Mouse (Mus musculus) neural tube, embryonic 13.5 days (tissue): ENCODE data around the gene Mccc2. TPM values are rescaled to one million over a fixed set of nuclear protein-coding genes. Genes with fewer than 3 reads are reported as not detected.
A peak's percentile ranks its signal among the peaks of the same experiment; 100 is the strongest.

Source experiments
- ATAC-seq: fragments of 200-750 bp; cut with Nextera tagmentation; 2 replicates; pipeline ENCODE4 v1.8.0; 2017; ENCODE audit warnings: low read depth, mild to moderate bottlenecking, moderate TSS enrichment, moderate library complexity
- H3K27ac ChIP-seq: fragments of 300-500 bp; sonication (generic); replicated peaks from 2 replicates; pipeline ENCODE4 v1.5.1; 2015; ENCODE audit warnings: moderate library complexity, mild to moderate bottlenecking, inconsistent platforms
- H3K27me3 ChIP-seq: fragments of 300-500 bp; sonication (generic); 2 replicates; pipeline ENCODE4 v1.6.1; 2015; ENCODE audit warnings: mild to moderate bottlenecking, inconsistent platforms
- H3K36me3 ChIP-seq: fragments of 300-500 bp; sonication (generic); 2 replicates; pipeline ENCODE4 v1.6.1; 2015; ENCODE audit warnings: mild to moderate bottlenecking, inconsistent platforms
- H3K4me1 ChIP-seq: fragments of 300-500 bp; sonication (generic); replicated peaks from 2 replicates; pipeline ENCODE4 v1.6.1; 2015; ENCODE audit warnings: inconsistent platforms
- H3K4me2 ChIP-seq: fragments of 300-500 bp; sonication (generic); 2 replicates; pipeline ENCODE4 v1.6.1; 2015; ENCODE audit warnings: inconsistent platforms, mild to moderate bottlenecking, moderate library complexity
- H3K4me3 ChIP-seq: fragments of 300-500 bp; sonication (generic); 2 replicates; pipeline ENCODE4 v1.5.1; 2015; ENCODE audit warnings: mild to moderate bottlenecking, inconsistent platforms
- H3K9ac ChIP-seq: fragments of 300-500 bp; sonication (generic); 2 replicates; pipeline ENCODE4 v1.6.1; 2015; ENCODE audit warnings: moderate library complexity, mild to moderate bottlenecking, inconsistent platforms
- H3K9me3 ChIP-seq: fragments of 300-500 bp; sonication (generic); 2 replicates; pipeline ENCODE4 v1.6.1; 2016; ENCODE audit warnings: inconsistent platforms
- WGBS: fragments of 180-500 bp; shearing (Covaris S2); methylation state at CpG from one replicate; pipeline ENCODE4 v1.1.7; 2015; 5-methylcytosine and 5-hydroxymethylcytosine counted together
- polyA plus RNA-seq: library from polyadenylated mRNA; unstranded; fragments of >200 nt; fragmentation: Nextera tagmentation; extraction: Ambion mirVana; gene quantifications from 2 replicates; pipeline ENCODE4 v1.2.1, GENCODE M21; 2015

The Mccc2 gene
- polyA plus RNA-seq, 1 experiment from 2014 or later, result 33.1 TPM

DNA sequence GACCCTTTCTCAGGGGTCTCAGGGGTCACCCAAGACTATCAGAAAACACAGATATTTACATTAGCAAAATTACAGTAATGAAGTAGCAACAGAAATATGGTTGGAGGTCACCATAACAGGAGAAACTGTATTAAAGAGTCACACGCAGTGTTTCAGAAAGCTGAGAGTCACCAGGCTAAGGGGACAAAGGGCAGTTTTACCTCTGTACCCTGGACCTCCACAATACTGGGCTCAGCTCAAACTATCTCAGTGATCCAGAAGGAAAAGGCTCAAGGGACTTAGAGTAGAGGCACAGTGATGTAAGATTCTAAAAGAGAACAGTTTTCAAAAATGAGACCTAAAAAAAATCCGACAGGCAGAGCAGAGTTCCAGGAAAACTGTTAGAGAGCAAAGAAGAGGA, 36.0 kb downstream of the Mccc2 start:
- WGBS, result 68% methylated on average over 2 of the region's 2 CpGs
- H3K4me2 ChIP-seq, result no peak overlapping the region

DNA sequence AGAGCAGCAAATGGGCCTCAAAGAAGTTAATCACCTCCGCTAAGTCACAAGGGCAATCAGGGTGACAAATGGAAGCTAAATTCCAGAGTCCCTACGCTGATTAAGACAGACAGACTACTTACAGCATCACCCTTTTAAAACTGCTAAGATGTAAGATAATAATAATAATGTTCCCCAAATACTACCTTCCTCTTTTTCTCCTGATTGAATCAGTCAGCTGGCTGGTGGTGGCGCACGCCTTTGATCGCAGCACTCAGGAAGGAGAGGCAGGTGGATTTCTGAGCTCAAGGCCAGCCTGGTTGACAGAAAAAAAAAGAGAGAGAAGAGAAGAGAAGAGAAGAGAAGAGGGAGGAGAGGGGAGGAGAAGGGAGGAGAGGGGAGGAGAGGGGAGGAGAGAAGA, 45.4 kb downstream of the Mccc2 start:
- WGBS, result 82% methylated on average over 5 of the region's 5 CpGs
- no peak for ATAC-seq
- H3K9ac ChIP-seq, result no peak overlapping the region

More for the DNA sequence above, 36.0 kb downstream of the Mccc2 start:
- no peaks in the 10 kb centered on the region for H3K9me3 ChIP-seq
- no peak overlapping the region for H3K27ac ChIP-seq
- no peak overlapping the region for H3K9ac ChIP-seq
- H3K4me1 ChIP-seq, result no peaks in the 10 kb centered on the region
- no peak for ATAC-seq
- H3K4me3 ChIP-seq, result no peak overlapping the region
- H3K36me3 ChIP-seq, result peaks cover 12% of the 10 kb centered on the region
- H3K27me3 ChIP-seq, result no peaks in the 10 kb centered on the region

DNA sequence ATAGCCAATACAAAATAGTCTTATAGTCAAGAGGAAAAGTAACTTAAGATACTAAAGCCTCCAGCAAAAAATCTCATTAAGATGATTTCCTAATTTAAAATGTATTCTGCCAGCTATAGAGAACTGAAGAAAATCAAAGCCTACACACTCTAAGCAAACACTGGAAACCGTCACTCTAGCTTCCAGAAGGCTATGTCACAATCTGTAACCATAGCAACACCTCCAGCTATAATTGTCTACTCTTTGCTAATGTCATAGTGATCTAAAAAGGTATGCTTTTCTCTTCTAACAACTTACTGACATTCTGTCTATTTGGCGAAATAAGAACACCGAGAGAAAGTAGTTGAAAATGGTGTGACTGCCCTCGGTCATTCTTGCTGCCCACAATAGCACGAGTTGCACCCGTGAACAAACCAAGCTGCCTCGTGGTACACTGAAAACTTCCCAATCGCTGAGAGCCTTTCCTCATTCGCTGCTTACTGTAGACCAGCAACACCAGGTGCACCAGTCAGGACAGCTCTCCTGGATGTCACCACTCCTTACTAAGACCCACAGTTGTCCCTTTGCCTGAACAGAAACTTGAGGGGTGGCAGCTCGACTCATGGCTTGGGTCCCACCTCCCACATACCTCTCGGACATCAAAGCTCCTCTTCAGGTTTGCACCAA, 48.3 kb downstream of the Mccc2 start:
- Histone ChIP-seq H3K36me3 (peaks cover 17% of the 10 kb centered on the region; the same call in 1 of the 2 replicates), H3K9ac (no peak overlapping the region), H3K9me3 (no peaks in the 10 kb centered on the region), H3K4me1 (peaks cover 11% of the 10 kb centered on the region; the same call in 1 of the 2 replicates), H3K4me3 (no peak overlapping the region), H3K4me2 (no peak overlapping the region), H3K27me3 (no peaks in the 10 kb centered on the region), H3K27ac (no peak overlapping the region)
- ATAC-seq, result no peak
- 85% methylated on average over 11 of the region's 11 CpGs for WGBS

More for the DNA sequence above, 45.4 kb downstream of the Mccc2 start:
- no peak overlapping the region for H3K4me3 ChIP-seq
- no peaks in the 10 kb centered on the region for H3K4me1 ChIP-seq
- no peaks in the 10 kb centered on the region for H3K9me3 ChIP-seq
- H3K27me3 ChIP-seq, result no peaks in the 10 kb centered on the region
- no peak overlapping the region for H3K4me2 ChIP-seq
- H3K36me3 ChIP-seq, result peaks cover 20% of the 10 kb centered on the region
- H3K27ac ChIP-seq, result no peak overlapping the region

DNA sequence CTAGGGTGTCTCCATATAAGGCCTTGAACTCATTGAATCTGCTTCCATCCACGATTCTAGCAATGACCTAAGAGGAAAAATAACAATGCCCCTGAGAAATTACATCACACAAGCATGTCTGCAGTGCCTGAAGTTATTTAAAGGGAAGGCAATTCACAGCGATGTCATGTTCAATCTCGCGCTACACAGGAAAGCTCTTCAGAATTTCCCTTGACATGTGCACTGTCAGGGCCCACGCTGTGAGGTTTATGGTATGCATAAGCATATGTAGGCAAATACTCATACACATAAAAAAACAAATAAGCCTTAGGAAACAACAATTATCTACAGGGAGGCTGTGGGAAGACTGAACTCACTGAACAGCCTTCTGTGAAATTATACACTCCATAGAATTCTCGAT, 51.6 kb downstream of the Mccc2 start:
- Histone ChIP-seq H3K36me3 (peaks cover 10% of the 10 kb centered on the region; the same call in 1 of the 2 replicates), H3K4me3 (no peak overlapping the region), H3K27me3 (no peaks in the 10 kb centered on the region), H3K4me1 (peaks cover 11% of the 10 kb centered on the region; the same call in 1 of the 2 replicates), H3K9me3 (no peaks in the 10 kb centered on the region), H3K9ac (no peak overlapping the region), H3K27ac (peak overlapping the region; percentile 78), H3K4me2 (no peak overlapping the region)
- 61% methylated on average over 6 of the region's 6 CpGs for WGBS
- ATAC-seq, result peak; percentile 85

DNA sequence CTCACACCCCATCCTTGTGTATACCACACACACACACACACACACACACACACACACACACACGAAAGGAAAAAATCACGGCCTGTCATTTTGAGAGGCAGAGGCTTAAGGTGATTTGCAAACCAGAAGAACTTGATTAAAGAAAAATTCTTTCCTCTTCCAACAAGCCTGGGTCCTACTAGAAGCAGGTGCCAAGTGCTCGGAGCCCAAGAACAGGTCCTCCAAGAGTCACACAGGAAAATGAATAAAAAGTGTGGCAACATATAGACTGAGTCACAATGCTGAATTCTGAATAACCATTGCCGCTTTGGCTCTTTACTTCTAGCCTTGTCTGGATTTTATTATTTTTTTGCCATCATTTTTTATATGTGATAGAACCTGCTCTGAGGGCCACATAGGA, 53.8 kb downstream of the Mccc2 start:
- Histone ChIP-seq H3K36me3 (peaks cover 23% of the 10 kb centered on the region), H3K9ac (no peak overlapping the region), H3K27ac (no peak overlapping the region), H3K4me3 (no peak overlapping the region), H3K4me1 (peaks cover 11% of the 10 kb centered on the region; the same call in 1 of the 2 replicates), H3K4me2 (no peak overlapping the region), H3K27me3 (no peaks in the 10 kb centered on the region), H3K9me3 (0 out of 2 replicates have a peak, but pooled peaks cover under 1% of the 10 kb centered on the region)
- WGBS, result 95% methylated on average over 4 of the region's 4 CpGs
- ATAC-seq, result no peak

DNA sequence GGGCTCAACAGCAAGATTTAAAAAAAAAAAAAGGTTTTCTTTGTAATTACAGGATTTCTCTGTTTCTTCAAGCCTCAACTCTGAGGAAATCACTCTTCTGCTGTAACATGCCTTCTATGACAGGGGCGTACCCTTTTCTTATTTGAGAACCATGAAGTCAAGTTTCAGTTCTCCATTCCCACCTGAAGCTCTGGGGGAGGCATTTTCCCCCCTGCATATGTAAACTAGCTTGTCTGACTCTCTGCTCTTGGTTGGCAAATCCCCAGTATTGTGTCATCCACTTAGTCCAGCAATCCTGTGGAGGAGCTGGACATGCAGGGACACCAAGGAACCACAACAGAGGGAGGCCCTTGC, 59.9 kb downstream of the Mccc2 start:
- Histone ChIP-seq H3K9me3 (0 out of 2 replicates have a peak, but pooled peaks cover 5% of the 10 kb centered on the region), H3K4me2 (no peak overlapping the region), H3K9ac (no peak overlapping the region), H3K4me3 (no peak overlapping the region), H3K4me1 (0 out of 2 replicates have a peak, but pooled peaks cover 7% of the 10 kb centered on the region), H3K36me3 (peaks cover 55% of the 10 kb centered on the region), H3K27ac (no peak overlapping the region), H3K27me3 (no peaks in the 10 kb centered on the region)
- ATAC-seq, result no peak
- WGBS, result 91% methylated on average over 1 of the region's 1 CpGs

DNA sequence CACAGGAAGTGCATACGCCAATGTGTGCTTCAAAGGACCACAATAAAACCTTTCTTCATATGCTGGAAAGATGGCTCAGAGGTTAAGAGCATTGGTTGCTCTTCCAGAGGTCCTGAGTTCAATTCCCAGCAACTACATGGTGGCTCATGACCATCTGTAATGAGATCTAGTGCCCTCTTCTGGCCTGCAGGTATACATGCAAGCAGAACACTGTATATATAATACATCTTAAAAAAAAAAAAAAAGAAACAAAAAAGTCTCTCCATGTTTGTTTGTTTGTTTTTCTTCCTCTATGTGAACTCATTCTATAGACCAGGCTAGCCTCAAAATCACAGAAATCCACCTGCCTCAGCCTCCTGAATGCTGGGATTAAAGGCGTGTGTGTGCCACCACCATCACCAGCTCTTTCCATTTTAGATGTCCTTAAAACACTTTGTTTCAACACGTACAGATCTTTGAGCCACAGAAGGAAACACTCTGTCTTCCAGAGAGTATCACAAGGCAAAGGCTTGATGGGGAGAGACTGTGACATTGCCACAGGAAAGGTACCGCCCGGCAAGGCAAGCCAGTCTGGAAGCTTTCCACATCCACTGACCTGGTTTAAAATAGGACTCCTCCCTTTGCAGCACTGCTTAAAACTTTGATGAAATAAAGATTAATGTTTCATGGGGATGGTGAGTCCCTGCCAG, 60.4 kb downstream of the Mccc2 start:
- Histone ChIP-seq H3K9me3 (0 out of 2 replicates have a peak, but pooled peaks cover 5% of the 10 kb centered on the region), H3K27me3 (no peaks in the 10 kb centered on the region), H3K9ac (no peak overlapping the region), H3K4me3 (no peak overlapping the region), H3K36me3 (peaks cover 55% of the 10 kb centered on the region), H3K4me1 (0 out of 2 replicates have a peak, but pooled peaks cover 7% of the 10 kb centered on the region), H3K4me2 (no peak overlapping the region), H3K27ac (no peak overlapping the region)
- WGBS, result 94% methylated on average over 5 of the region's 5 CpGs
- ATAC-seq, result no peak

DNA sequence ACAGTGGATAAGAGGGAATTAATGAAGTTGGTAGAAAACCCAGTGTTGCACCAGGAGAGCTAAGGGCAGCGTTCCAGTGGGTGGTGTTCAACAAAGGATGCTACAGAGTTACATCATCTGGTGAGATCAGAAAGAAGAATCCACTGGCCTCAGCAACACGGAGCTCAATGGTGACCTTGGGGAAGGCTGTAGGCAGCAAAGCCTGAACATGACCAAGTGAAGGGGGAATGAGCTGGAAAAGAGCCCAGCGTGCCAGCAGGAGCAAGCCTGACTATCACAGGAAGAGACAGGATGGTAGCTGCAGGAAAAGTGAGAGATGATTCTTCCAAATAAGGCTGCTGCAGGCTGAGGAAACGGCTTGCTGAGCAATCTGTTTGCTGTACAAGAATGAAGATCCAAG, 68.0 kb downstream of the Mccc2 start:
- H3K4me3 ChIP-seq, result no peak overlapping the region
- 82% methylated on average over 4 of the region's 4 CpGs for WGBS

DNA sequence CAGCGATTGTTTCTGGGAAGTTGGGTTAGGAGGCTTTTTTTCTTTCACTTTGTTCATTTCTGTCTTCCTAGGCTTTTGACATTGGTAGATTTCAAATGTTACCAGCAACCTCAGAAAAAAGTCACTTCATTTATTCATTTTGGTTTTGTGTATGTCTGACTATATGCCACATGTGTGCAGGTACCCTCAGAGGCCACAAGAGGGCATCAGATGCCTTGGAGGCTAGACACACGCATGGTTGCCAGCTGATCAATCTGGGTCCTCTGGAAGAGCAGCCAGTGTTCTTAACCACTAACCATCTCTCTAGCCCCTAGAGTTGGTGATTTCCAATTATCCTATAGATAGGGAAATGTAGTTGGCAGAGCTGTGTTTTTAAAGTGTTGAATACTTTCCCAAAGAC, 71.9 kb downstream of the Mccc2 start:
- 93% methylated on average over 2 of the region's 2 CpGs for WGBS
- no peak for ATAC-seq
- no peak overlapping the region for H3K4me2 ChIP-seq

More for the DNA sequence above, 68.0 kb downstream of the Mccc2 start:
- Histone ChIP-seq H3K4me1 (0 out of 2 replicates have a peak, but pooled peaks cover 7% of the 10 kb centered on the region), H3K9me3 (no peaks in the 10 kb centered on the region), H3K36me3 (peaks cover 20% of the 10 kb centered on the region; the same call in 1 of the 2 replicates), H3K27me3 (no peaks in the 10 kb centered on the region), H3K4me2 (no peak overlapping the region), H3K9ac (no peak overlapping the region), H3K27ac (no peak overlapping the region)
- no peak for ATAC-seq

DNA sequence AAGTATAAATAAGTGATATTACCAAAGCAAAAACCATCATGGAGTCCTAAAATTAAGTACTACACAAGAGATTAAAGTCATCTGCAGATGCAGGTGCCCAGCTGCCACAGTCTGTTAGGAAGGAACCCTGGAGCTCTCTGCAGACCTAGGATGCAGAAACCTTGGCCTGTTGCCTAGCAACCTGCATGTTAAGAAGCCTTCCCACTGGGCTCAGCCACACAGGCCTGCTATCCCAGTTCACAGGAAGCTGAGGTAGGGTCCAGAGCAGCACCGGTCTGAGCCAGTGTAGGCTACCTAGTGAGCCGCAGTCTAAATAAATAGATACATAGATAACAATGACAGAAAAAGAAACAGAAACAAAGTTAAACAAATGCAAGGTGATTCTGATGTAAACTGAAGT, 74.8 kb downstream of the Mccc2 start:
- Histone ChIP-seq H3K9me3 (no peaks in the 10 kb centered on the region), H3K36me3 (no peaks in the 10 kb centered on the region), H3K27ac (peak overlapping the region; percentile 70), H3K9ac (no peak overlapping the region), H3K4me3 (no peak overlapping the region), H3K4me2 (no peak overlapping the region), H3K27me3 (no peaks in the 10 kb centered on the region), H3K4me1 (peaks cover 25% of the 10 kb centered on the region)
- ATAC-seq, result peak; percentile 91
- 12% methylated on average over 2 of the region's 2 CpGs for WGBS

More for the DNA sequence above, 71.9 kb downstream of the Mccc2 start:
- Histone ChIP-seq H3K27me3 (no peaks in the 10 kb centered on the region), H3K9ac (no peak overlapping the region), H3K4me3 (no peak overlapping the region), H3K4me1 (peaks cover 25% of the 10 kb centered on the region), H3K36me3 (peaks cover 10% of the 10 kb centered on the region; the same call in 1 of the 2 replicates), H3K27ac (no peak overlapping the region), H3K9me3 (no peaks in the 10 kb centered on the region)

DNA sequence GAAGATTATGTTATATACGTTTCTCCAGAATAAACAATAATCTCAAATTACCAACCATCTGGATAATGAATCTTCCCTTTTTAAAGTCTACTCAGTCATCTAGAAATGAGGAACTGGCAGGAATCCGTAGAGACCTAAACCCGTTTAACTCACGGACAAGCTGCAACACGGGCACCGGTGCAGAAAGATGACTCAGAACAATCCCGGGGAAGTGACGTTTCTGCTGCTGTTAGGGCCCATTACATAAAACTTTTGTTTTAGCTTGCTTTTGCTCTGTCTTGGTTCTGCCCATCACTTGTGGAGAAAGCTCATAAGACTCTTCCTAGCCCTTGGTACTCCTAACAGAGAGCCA, 76.1 kb downstream of the Mccc2 start:
- no peak overlapping the region for H3K4me2 ChIP-seq

DNA sequence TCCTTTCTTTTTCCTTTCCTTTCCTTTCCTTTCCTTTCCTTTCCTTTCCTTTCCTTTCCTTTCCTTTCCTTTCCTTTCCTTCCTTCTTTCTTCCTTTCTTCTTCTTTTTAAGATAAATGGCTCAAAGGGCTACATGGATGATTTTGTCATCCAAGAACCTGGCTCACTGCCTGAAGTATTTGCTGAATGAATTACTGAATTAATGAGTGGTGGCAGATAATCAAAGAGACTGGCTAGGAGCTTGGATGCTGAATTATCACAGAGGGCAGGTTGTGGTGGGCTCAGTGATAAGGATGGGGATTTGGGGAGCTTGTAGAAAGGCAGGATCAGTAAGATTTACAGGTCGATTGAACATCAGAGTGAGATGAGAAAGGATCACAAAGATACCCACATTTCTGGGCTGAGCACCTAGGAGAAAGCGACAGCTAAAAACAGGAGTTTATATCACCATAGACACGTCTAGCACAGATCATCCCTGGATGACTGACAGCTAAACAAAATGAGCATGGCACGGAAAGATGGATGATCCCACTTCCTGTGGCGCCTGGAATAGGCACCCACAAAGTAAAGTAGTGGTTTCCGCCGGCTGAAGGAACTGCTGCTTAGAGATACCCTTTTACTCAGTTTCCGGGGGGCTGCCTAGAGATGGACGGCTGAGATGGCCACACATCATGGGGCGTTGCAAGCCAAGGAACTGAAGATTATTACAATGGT, 76.7 kb downstream of the Mccc2 start:
- 77% methylated on average over 10 of the region's 10 CpGs for WGBS
- Histone ChIP-seq H3K4me1 (peaks cover 25% of the 10 kb centered on the region), H3K27me3 (no peaks in the 10 kb centered on the region), H3K4me3 (no peak overlapping the region), H3K27ac (no peak overlapping the region), H3K4me2 (no peak overlapping the region), H3K9ac (no peak overlapping the region), H3K9me3 (no peaks in the 10 kb centered on the region), H3K36me3 (no peaks in the 10 kb centered on the region)
- no peak for ATAC-seq

More for the DNA sequence above, 76.1 kb downstream of the Mccc2 start:
- peaks cover 25% of the 10 kb centered on the region for H3K4me1 ChIP-seq
- 59% methylated on average over 8 of the region's 8 CpGs for WGBS
- H3K9ac ChIP-seq, result no peak overlapping the region
- 0 out of 2 replicates have a peak overlapping the region, but pooled peaks have one; percentile 13 for H3K27ac ChIP-seq
- no peak for ATAC-seq
- H3K4me3 ChIP-seq, result no peak overlapping the region
- no peaks in the 10 kb centered on the region for H3K36me3 ChIP-seq
- H3K27me3 ChIP-seq, result no peaks in the 10 kb centered on the region
- H3K9me3 ChIP-seq, result no peaks in the 10 kb centered on the region
